Mouse (Mus musculus): ENCODE data around the gene Spag5.

Gene Spag5

DNA sequence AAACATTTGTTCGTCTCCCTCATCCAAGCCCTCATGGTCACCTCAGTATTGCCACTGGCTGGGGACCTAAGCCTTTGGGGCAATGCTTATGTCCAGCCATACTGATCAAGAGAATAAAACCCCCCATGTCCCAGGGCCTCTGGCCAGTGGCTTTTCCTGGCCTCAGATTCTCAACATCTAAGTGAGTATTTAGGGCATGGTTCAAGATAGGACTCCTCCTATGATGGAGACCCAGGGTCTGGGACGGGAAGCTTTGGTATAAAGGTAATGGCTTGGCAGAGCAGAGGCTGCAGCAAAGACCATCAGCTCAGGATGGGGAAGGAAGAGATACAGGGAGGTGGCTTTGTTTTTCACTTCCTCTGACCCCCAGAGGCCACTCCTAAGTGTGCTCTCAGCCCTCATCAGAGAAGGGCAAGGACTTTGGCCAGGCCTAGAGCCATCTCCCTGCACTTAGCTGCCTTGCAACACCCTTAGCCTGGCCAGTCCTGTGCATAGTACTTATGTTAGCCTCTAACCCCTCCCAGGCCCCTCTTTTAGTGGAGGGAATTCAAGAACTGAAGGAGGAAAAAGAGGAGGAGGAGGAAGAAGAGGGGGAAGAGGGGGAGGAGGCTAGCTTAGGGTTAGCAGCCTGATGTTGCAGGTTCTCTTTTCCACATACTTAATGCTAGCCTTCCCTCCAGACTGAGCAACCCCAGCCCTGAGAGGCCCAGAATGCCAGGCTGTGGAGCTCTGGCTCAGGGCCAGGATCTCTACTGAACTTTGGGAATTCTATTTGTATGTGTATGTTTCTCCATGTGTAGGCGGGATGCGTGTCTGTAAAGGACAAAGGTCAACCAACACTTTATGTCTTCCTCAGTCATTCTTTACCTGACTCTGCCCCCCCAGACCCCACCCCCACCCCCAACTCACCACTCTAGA is 48.4 kb downstream of the Spag5 start:
- DNase-seq (ENCODE audit: low read depth): no peak

DNA sequence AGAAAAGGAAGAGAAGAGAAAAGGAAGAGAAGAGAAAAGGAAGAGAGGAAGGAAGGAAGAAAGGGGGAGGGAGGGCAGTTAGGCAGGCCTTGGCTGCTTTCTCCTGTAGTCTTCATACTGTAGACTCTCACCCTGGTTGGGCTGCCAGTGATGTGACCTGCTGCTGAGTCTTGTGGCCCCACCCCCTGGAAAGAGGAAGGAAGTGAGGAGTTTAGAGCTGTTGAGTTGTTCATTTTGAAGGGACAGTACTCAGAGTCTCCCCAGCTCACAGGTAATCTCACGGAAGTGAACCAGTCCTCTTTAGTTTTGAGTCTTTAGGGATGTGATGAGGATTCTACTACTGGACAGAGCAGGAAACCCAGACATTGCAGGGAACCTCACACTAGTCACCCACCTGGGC is 51.8 kb downstream of the Spag5 start:
- DNase-seq (ENCODE audit: low read depth): peak; percentile 32

DNA sequence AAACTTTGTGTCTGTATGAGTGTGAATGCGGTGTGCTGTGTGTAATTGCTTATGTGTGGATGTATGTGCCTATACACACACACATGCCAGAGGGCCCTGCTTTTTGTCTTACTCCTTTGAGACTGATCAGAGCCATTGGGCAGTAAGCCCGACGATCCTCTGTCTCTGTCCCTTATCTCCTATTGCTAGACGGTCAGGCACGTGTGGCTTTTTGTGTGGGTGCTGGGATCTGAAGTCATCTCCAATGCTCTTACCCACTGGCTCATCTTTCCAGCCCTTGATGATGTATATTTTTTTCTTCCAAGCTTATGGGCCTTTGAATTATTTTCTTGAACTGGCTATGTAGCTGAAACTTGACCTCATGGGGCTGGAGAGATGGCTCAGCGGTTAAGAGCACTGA is 53.6 kb downstream of the Spag5 start:
- DNase-seq (ENCODE audit: low read depth): no peak

DNA sequence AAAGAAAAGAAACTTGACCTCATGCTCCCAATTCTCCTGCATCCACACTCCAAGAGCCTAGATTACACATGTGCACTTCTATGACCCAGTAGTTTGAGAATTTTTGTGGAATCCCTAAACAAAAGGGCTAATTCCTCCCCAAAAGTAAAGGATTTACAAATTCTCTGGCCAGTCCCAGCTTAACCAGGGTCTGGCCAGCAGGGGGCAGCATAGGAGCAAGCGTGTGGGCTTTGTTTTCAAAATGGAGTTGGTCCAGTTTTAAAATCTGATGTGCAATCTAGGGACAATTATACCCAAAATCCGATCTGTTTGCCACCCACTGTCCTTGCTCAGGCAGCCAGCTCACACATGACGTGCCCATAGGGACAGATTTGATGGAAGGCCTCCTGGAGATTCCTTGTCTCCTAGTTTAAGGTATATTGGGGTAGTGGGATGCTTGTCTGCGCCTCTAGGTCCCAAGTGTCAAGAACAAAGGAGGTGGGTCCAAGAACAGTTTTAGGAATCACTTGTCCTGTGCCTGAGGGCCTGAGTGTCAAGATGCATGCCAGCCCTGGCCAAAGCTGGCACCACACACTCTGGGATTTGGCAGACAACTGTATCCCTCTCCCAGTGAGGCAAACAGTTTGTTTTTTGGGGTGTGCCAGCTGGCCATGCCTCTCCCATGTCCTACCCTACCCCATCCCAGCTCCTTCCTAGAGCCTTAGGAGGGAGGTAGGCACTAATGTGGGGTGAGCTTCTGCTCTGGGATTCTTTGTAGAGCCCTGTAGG is 54.3 kb downstream of the Spag5 start:
- peak; percentile 84 for DNase-seq (ENCODE audit: low read depth)

DNA sequence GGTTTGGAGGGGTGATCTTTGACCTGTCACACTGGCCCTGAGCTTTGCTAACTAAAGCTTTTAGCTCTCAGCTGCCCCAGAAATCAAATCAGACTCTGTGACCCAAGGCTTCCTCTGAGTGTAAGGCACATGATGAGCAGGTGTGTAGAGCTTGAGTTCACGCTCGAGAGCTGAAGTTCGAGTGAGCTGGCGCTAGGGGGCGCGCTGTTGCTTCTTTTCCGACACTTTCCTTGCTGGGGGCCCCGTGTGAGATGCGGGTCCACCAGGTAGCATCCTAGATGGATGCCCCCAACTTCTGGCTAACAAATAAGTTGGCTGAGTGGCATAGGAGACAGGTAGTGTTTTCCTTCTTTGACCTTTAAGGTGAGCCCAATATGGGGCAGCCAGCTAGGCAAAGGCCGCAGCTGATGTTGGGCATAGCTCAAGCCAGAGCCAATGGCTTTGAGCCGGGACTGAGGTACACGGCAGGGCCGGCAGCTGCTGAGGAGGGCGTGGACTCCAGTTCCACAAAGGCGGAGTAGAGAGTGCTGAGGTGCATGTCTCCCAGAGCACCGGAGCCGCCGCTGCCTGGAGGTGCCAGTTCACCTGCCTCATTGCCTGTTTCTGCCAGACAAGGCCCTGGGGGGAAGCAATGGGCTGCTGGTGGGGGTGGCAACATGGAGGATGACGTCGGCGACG is 57.1 kb downstream of the Spag5 start:
- peak; percentile 72 for DNase-seq (ENCODE audit: low read depth)

DNA sequence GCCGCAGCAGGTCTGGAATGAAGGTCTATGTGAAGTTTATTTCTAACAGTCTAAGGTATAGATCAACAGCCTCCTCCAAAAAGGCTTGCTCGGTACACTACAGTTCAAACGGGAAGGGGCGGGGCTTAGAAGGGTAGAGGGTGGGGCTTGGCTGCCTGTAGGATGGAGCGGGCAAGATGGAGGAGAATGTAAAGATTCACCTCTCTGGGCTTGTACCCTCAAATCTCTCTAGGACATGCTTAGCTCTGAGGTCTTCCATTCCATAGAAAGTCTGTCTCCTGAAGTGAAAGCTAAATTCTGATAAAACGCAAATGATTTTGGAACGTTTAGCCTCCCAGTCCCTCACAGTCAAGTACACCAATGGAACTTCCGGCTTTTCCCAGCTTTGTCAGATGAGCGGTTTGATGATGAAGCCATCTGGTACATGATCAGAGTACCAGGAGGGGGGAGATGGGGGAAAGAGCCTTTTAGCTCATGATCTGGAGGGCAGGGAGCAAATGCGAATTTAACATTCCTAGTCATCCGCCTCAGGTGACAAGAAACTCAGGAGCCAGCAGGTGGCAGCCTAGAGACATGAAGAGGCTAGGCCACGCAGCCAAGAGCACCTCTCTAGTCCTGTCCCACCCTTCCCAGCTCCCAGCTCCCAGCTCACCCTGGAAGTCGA is 58.9 kb downstream of the Spag5 start:
- peak; percentile 91 for DNase-seq (ENCODE audit: low read depth)

DNA sequence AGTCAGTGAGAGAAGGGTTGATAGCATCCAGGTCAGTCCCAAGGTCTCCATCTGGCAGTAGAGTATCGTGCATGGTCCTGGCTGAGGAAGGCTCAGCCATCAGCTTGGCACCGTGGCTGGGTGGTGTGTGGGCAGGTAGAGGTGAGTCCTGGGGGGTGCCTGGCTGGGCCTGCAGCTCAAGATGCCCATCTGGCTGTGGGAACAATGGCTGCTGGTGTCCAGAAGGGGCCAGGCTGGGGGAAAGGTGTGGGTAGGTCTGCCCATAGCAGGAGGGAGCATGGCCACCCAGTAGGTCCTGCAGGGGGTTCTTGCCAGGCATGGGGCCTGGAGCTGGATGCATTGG is 59.4 kb downstream of the Spag5 start:
- DNase-seq (ENCODE audit: low read depth): no peak

DNA sequence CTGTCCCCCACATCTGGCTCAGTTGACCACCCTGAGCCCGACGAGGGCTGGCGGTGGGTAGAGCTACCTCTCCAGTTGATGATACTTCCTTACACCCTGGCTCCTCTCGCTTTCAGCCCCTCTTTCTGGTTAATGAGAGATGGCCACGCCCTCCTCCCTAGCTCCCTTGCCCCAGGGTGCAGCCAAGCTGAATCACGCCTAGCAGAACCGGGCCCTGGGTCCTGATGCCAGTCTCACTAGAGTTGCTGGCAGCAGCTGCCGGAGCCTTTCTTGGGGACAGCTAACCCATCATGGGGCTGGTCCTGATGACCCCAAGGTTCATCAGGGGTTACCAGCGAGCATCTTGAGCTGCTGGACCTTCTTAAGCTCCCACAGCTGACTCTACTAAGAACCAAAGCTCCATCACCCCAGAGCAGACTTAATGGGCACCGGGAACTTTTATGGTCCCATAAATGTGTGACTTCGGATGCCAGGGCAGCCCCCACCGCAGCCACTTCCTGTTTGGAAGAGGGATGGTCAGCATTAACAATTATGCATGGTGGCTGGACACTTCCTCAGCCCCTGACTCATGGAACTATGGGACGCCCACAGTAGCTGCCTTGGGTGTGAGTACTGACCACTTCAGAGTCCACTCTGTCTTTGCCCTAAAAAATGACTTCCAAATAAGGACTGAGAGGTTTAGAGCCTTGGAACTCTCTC is 62.1 kb downstream of the Spag5 start:
- no peak for DNase-seq (ENCODE audit: low read depth)

DNA sequence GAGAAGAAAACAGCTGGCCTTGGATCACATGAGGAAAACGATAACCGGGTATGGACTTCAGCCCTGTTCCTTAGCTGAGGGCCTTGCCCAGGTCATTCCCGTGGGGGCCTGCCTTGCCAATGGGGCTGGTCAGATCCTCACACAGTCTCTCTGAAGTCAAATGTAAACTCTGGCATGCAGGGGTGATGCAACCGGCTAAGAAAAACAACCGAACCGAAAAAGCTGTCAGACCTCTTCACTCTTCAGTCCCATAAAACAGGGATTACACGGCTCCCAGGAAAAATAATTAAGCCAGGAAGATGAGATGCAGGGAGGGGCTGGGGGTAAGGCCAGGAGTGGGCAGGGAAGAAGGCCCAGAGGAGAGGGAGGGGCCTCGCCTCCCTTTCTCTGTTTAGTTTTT is 62.8 kb downstream of the Spag5 start:
- no peak for DNase-seq (ENCODE audit: low read depth)

DNA sequence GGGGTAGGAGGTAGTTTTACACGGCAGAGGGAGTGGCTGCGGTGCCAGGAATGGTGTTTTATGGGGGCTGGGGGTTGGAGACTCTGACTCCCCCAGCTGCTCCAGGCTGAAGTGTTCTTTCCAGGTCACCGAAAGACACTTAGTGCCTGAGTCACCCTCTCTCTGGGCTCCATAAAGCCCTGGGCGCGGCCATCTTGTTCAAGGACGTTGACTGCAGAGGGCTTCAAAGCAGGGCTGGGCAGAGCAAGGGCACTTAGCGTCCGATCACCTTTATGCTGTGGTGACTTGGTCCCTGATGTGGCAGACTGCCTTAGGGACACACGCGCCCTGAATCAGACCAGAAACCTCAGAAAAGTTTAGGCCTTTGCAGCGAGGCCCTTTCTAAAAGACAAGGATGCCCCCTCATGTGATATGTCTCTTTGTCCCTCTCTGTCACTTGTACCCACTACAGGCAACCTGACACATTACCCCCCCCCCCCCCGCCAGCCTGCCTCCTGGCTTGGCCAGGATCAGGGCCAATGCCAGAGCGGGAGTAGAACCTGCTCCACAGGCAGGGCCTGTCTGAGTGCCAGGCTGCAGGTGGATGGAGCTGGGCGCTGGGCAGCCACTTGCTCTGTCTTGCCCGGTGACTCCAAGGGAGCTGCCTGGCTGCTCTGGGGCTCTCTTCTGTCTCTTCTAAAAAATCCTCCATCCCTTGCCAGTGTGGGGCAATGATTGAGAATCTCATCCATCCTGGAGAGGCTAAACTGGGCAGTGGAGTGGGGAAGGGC is 66.3 kb downstream of the Spag5 start:
- DNase-seq (ENCODE audit: low read depth): no peak

DNA sequence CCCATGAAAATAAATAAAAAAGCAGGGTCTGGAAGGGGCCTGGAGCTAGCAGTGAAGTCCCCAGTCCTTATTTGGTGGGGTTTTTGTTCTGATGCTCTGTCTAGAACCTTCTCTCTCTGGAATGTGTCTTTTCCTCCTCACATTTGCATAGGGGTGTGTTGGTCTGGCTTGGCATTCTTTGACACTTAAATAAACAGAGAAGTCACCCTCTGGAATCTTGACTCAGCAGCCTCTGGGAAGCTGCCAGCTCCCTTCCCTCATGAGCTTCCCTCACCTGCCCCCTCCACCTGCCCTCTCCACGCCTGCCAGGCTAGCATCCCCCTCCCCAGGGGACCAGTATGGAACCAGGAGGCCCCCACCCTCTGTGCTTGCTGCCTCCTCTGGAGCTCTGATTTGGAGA is 69.1 kb downstream of the Spag5 start:
- DNase-seq (ENCODE audit: low read depth): no peak

DNA sequence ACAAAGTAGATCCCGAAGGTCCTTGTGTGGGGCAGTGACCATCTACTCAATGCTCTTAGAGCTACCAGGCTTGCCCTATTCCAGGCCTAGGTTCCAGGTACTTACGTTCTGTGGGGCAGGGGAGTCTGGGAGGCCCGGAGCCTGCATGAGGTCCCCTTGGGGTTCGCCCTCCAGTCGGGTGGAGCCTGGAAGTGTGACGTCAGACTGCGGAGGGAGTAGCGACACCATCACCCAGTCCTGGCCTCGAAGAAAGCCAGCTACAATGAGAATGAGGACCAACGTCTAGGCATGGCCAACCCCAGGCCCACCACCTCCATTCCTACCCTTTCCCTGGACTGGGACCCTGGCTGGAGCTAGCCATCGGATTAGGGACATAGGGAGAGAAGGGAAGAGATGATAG is 70.4 kb downstream of the Spag5 start:
- no peak for DNase-seq (ENCODE audit: low read depth)
